Mouse (Mus musculus) lung, postnatal 25 days (tissue): ENCODE measurements around the gene Ssbp4.

Source experiments
- DNase-seq: peaks from one replicate; pipeline ENCODE4 v3.0.0; 2022; ENCODE audit warnings: low spot score

Ssbp4 gene

GRCm38 (mm10) chr8:70631436-70631835 lies 22.8 kb upstream of the Ssbp4 start:
- peak; percentile 47 for DNase-seq

- peak; percentile 71 for DNase-seq
Measured at GRCm38 (mm10) chr8:70630532-70631381, 22.1 kb upstream of the Ssbp4 start.

GRCm38 (mm10) chr8:70629574-70630531 lies 21.2 kb upstream of the Ssbp4 start:
- DNase-seq, result peak; percentile 84

DNA sequence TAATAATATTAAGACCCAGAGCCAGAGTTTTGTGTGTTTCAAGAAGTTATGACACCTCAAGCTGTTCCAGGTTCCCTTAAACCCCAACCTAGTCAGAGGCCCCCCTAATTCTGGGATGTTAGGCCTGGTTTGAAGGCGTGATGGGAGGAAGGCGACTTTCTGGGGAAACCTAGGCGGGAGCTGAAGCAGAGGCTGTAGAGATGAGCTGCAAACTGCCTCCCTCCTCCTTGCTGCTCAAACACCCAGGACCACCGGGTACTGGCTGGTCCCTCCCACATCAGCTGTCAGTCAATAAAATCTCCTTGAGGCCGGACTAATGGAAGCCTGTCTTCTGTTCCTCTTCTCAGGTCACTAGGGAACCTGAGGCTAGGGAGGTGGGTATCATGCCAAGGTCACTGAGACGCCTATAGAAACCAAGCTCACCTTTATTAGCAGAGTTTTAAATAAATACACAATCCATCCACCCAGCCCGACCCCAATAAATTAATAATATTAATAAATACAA lies 20.4 kb upstream of the Ssbp4 start:
- DNase-seq, result no peak

DNA sequence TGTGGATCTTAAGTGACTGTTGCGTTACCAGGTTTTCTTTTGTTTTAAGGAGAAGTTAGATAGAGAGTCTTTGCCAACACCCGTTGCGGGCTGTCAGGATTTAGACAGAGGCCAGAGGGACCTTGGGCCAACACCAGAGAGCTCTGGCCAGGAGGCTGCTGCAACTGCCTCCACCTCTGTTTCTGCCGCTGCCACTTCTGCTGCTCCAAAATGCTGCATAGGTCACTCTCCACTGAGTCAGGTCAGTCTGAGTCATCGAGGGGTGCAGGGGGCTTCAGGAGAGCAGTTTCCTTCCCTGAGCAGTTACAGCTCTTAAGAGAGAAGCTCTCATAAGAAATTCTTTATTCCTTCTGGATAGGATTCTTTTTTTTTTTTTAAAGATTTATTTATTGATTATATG lies 18.4 kb upstream of the Ssbp4 start:
- no peak for DNase-seq

DNA sequence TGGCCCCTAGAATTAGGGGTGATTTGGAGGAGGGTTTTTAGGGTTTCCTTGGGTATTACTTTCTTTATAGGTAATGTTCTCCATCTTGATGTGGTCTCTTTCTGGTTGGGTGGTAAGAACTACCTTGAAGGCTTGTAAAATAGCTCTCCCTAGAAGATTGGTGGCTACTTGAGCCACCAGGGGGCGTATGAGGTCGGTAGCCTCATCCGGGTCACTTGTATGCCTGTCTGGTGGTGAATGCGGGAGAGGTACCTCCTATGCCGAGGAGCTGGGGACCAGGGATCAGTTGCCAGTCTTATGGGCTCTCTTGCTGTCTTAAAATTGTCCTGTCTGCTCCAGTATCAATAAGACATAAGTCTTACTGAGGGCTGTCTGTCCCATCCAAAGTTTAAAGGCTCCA lies 16.4 kb upstream of the Ssbp4 start:
- peak; percentile 64 for DNase-seq

DNA sequence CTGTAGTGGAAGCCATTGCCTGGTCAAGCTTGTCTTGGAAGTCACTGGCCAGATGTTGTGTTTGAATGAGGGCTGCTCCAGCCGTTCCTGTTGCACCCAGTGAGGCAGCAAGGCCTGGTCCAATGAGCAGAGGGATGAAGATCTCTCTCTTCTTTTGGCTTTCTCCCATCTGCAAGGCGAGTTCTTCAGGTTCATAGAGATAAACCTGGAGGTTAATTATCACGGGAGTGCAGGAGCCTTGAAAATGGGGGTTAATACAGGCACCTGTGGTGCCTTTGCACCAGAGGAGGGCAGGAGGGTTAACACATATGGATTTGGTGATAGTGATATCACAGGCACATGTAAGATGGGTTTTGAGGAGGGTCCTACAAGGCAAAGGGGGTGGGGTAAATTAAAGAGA lies 13.5 kb upstream of the Ssbp4 start:
- no peak for DNase-seq

- peak; percentile 80 for DNase-seq
Measured at GRCm38 (mm10) chr8:70618888-70619334, 10.2 kb upstream of the Ssbp4 start.

GRCm38 (mm10) chr8:70617985-70618384 lies 9.3 kb upstream of the Ssbp4 start:
- no peak for DNase-seq

GRCm38 (mm10) chr8:70616645-70617044 lies 8.0 kb upstream of the Ssbp4 start:
- no peak for DNase-seq

DNA sequence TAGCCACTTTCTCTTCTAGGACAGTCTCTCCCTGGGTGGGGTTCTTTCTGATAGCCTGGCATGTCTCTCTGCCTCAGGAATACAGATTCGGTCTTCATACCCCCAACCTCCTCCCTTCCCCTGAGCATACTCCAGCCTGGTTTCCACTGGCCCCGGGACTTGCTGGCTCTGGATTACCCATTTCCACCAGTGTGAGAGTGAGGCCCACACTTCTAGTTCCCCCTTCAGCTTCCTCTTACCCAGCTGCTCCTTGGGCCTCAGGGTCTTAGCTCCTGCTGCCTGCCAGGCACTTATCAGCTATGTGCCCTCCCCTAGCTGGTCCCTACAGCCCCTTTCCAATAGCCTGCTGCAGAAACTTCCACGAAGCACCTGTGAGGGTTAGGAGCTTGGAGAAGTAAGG lies 7.2 kb upstream of the Ssbp4 start, which contains the start of gene Lrrc25:
TSS of gene Lrrc25 (plus strand) at position 262 of the 400 bp plus-strand sequence.
- no peak for DNase-seq

GRCm38 (mm10) chr8:70615281-70615680 lies 6.6 kb upstream of the Ssbp4 start:
- DNase-seq, result no peak

DNA sequence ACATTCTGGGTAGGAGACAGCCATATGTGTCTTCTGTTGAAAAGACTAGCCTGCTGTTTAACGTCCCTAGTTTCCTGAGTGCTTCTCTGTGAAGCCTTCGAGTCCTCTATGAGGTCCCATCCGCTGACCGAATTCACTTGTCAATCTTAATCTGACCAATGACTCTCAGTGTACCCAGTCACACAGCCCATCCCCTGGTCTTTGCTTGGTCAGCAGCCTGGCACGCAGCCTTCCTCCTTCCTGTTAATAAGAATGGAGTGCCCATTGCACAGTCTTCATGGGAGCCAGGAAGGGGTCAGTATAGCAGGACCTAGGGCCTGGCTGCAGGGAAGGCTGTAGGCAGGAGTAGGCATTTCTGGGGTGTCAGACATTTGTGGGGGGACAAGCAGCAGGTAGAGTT lies 5.8 kb upstream of the Ssbp4 start:
- peak; percentile 45 for DNase-seq

DNA sequence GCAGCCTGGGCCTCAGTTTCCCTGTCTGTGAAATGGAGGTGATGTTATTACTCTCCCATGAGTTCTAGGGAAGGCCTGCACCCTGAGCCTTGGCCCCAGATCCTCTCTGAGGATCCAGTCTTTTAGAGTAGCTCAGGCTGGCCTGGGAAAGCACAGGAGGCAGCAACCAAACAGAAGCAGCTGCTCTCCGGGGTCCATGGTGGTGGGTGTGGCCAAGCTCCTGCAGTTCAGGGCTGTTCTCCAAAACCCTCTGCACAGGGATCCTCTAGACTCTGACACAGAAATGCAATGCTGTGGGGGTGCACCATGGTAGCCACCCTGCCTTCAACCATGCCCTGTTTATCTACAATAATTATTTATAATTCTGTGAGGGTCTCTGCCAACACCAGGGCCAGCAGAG lies 5.1 kb upstream of the Ssbp4 start:
- no peak for DNase-seq

- DNase-seq, result peak; percentile 91
Measured at GRCm38 (mm10) chr8:70611849-70612248, 3.2 kb upstream of the Ssbp4 start.

- DNase-seq, result peak; percentile 83
Measured at GRCm38 (mm10) chr8:70610796-70611771, 2.4 kb upstream of the Ssbp4 start.

GRCm38 (mm10) chr8:70609849-70610795 lies 1.4 kb upstream of the Ssbp4 start:
- DNase-seq, result peak; percentile 97

DNA sequence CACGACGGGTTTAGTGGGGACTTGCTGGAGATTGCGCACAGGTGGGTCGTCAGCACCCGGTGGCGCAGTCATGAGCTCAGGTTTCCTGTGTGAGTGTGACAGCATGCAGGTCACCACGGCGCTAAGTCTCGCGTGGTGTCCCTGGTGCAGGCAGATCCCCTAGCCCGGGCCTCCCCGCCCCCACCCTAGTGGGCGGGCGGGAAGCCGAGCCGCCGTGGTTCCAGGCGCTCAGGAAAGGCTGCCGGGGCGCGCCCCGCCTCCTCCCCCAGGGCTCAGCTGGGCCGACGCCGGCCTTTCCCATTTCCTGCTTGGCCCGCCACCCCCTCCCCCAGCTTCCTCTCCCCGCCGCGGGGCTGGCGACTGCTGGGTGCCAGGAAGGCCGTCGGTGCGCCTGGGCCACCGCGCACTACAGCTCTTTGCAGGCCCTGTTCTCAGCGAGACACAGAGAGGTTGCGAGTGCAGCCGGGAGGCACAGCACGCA lies 736 bp upstream of the Ssbp4 start:
- peak; percentile 93 for DNase-seq

GRCm38 (mm10) chr8:70607898-70608748 lies 549 bp downstream of the Ssbp4 start:
- DNase-seq, result no peak
